Mouse (Mus musculus) hindbrain, postnatal 0 days (tissue): ENCODE data around the gene Shmt1. TPM values are rescaled to one million over a fixed set of nuclear protein-coding genes. Genes with fewer than 3 reads are reported as not detected.

ENCODE experiments used
- ATAC-seq: fragments of 200-750 bp; cut with Nextera tagmentation; 2 replicates; pipeline ENCODE4 v1.8.0; 2017; ENCODE audit warnings: mild to moderate bottlenecking, moderate TSS enrichment, moderate library complexity
- DNase-seq: peaks from one replicate; pipeline ENCODE4 v3.0.0-alpha.2; 2015; ENCODE audit warnings: low spot score
- H3K27ac ChIP-seq: fragments of 300-500 bp; sonication (generic); 2 replicates; pipeline ENCODE4 v1.5.1; 2014; ENCODE audit warnings: mild to moderate bottlenecking
- H3K27me3 ChIP-seq: fragments of 300-500 bp; sonication (generic); 2 replicates; pipeline ENCODE4 v1.6.1; 2014; ENCODE audit warnings: low read length, mixed read lengths; ENCODE audit not compliant: insufficient read depth
- H3K36me3 ChIP-seq: fragments of 300-500 bp; sonication (generic); 2 replicates; pipeline ENCODE4 v1.6.1; 2014; ENCODE audit warnings: low read length, mixed read lengths; ENCODE audit not compliant: insufficient read depth
- H3K4me1 ChIP-seq: fragments of 300-500 bp; sonication (generic); 2 replicates; pipeline ENCODE4 v1.6.1; 2014; ENCODE audit warnings: antibody characterized with exemption, low read length, mixed read lengths; ENCODE audit not compliant: insufficient read depth
- H3K4me2 ChIP-seq: fragments of 300-500 bp; sonication (generic); 2 replicates; pipeline ENCODE4 v1.6.1; 2014; ENCODE audit warnings: low read depth, mild to moderate bottlenecking, low read length, moderate library complexity, mixed read lengths
- H3K4me3 ChIP-seq: fragments of 300-500 bp; sonication (generic); 2 replicates; pipeline ENCODE4 v1.5.1; 2014; ENCODE audit warnings: low read length
- H3K9ac ChIP-seq: fragments of 300-500 bp; sonication (generic); replicated peaks from 2 replicates; pipeline ENCODE4 v1.6.1; 2014; ENCODE audit warnings: mild to moderate bottlenecking, low read length, moderate library complexity, mixed read lengths
- H3K9me3 ChIP-seq: fragments of 300-500 bp; sonication (generic); 2 replicates; pipeline ENCODE4 v1.6.1; 2016; ENCODE audit warnings: low read length, mixed read lengths
- CTCF ChIP-seq: IDR thresholded peaks from 2 replicates; pipeline ENCODE4 v1.5.1; 2016; ENCODE audit warnings: antibody characterized with exemption, control low read depth, low read depth
- WGBS: fragments of 180-500 bp; shearing (Covaris S2); extraction: QIAGEN DNeasy Blood & Tissue Kit; methylation state at CpG from one replicate; pipeline ENCODE4 v1.1.7; 2014; 5-methylcytosine and 5-hydroxymethylcytosine counted together
- polyA plus RNA-seq: library from polyadenylated mRNA; unstranded; fragments of >200 nt; fragmentation: Nextera tagmentation; extraction: Ambion mirVana; gene quantifications from 2 replicates; pipeline ENCODE4 v1.2.1, GENCODE M21; 2015
- total RNA-seq: library from RNA; depleted of rRNA; stranded (reverse); fragments of >200 nt; gene quantifications from 2 replicates; pipeline ENCODE4 v1.2.3, GENCODE M21; 2014

Shmt1 gene
- total and polyA plus RNA-seq, 2 experiments from 2014 or later = 7.8 to 11.9 TPM

DNA sequence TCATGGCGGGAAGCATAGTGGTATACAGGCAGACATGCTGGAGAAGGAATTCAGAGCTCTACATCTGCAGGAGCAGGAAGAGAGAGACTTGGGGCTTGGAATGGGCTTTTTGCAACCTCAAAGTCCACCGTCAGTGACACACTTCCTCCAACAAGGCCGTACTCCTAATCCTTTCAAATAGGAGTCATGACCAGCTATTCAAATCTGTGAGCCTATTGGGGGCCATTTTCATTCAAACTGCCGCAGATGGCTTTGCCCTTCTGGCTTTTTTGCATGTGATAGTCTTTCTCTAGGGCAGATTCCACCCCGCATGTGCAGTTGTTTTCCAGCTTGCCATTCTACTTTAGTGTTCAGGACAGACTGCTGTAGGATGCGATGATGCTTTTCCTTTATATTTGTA lies 25.4 kb upstream of the Shmt1 start:
- H3K27me3 ChIP-seq = no peaks in the 10 kb centered on the region
- DNase-seq = no peak
- no peak overlapping the region for H3K9ac ChIP-seq
- no peak for ATAC-seq
- TF ChIP-seq CTCF = no peak
- H3K36me3 ChIP-seq = no peaks in the 10 kb centered on the region; the same call in 1 of the 2 replicates
- H3K27ac ChIP-seq = no peak overlapping the region
- no peak overlapping the region for H3K4me3 ChIP-seq
- 96% methylated on average over 6 of the region's 6 CpGs for WGBS
- H3K4me2 ChIP-seq = no peak overlapping the region
- no peaks in the 10 kb centered on the region for H3K4me1 ChIP-seq
- H3K9me3 ChIP-seq = no peaks in the 10 kb centered on the region

DNA sequence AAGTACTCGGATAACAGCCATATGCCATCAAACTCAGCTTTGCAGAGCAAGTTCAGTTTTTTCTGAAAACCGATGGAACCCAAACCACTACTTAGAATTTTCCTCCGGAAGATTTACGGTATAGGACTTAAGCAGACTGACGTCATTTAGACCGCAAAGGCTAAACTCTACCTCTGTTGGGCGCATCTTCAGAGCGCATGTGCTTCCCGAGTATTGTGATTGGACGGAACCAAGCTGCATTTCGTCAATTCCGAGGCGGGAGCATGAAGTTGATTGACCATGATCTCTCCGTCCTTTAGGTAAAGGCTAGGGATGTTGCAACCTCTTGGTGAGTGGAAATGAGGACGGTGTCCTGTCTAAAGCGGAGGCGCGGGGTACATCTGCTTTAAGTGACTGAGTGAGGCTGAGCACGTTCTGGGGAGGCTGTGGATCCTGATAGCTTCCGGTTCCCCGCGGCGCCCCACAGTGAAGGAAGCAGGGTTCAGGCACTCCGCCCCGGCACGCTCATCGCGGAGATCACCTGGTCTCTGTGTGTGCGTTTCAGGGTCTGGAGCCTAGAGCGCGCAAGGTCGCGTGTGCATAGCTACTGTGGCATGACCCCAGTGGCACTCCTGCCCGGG lies 19.0 kb upstream of the Shmt1 start, which contains the start of gene Dhrs7b:
Dhrs7b (plus strand) TSS at position 199 of the 620 bp plus-strand sequence.
- peak within 1 kb of the TSS; percentile 89 for H3K27ac ChIP-seq
- H3K9ac ChIP-seq = peak within 1 kb of the TSS; percentile 62
- peak; percentile 98 for ATAC-seq
- H3K27me3 ChIP-seq = no peaks in the 10 kb centered on the region
- peak within 1 kb of the TSS; percentile 84 for H3K4me2 ChIP-seq
- peaks cover 9% of the 10 kb centered on the region for H3K4me1 ChIP-seq
- H3K4me3 ChIP-seq = peak within 1 kb of the TSS; percentile 53
- peak; percentile 95 for DNase-seq
- under 1% methylated on average over 34 of the region's 34 CpGs for WGBS
- 0 out of 2 replicates have a peak, but pooled peaks have one; percentile 16 for TF ChIP-seq CTCF
- H3K36me3 ChIP-seq = no peaks in the 10 kb centered on the region
- H3K9me3 ChIP-seq = no peaks in the 10 kb centered on the region

DNA sequence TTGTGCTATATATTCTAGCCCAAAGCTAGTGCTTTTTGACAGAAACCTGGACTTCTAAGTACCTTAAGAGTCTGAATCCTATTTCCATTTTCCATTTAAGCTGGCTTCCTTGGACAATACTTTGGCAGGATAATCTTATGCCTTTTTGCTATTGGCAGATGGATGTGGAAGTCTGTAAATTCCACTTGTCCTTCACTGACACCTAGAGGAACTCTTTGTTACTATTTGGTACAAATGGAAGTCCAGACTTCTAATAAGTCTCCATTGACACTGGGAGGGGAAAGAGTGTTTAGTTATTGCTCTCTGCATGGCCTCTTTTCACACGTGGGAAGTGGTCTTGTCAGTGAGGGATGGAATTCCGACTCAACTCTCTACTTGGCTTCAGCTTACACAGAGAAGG lies 17.4 kb upstream of the Shmt1 start:
- DNase-seq (peak; percentile 45), ATAC-seq (no peak)
- Histone ChIP-seq H3K27me3 (no peaks in the 10 kb centered on the region), H3K4me2 (no peak overlapping the region), H3K9ac (no peak overlapping the region), H3K4me1 (peaks cover 9% of the 10 kb centered on the region), H3K9me3 (no peaks in the 10 kb centered on the region), H3K27ac (no peak overlapping the region), H3K36me3 (no peaks in the 10 kb centered on the region), H3K4me3 (no peak overlapping the region)
- WGBS = 33% methylated on average over 2 of the region's 2 CpGs
- peak; percentile 52 for TF ChIP-seq CTCF

DNA sequence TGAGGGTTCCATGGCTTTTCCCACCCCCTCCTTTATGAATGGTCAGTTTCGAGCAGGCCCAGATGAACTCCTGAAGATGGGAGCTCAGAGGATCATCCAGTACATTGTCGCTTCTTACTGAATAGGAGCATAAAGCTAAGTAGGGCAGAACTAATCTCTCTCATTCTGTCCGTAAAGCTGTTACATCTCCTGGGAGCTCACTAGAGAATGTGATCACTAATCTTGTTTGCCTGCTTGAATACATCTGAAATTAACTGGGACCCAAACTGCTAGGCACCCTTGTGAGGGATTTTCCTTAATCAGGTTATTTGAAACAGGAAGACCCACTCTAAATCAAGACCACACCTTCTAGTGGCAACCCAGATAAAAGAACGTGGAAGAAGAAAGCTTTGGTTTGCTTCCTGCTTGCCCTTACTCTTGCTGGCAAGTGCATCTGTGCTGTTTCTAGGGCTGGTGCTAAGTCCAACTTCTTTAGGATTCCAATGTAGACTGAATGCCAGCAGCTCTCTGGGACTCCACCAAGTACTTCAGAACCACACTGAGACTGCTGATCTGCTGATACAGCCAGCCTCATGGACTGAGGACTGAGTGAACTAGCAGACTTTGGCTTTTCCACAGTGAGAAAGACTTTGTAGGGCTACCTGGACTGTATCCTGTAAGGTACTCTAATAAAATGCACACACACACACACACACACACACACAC lies 15.9 kb upstream of the Shmt1 start:
- no peak overlapping the region for H3K9ac ChIP-seq
- H3K27me3 ChIP-seq = no peaks in the 10 kb centered on the region
- no peak overlapping the region for H3K4me2 ChIP-seq
- no peak overlapping the region for H3K27ac ChIP-seq
- H3K4me3 ChIP-seq = no peak overlapping the region
- ATAC-seq (no peak), DNase-seq (peak; percentile 7)
- H3K4me1 ChIP-seq = peaks cover 9% of the 10 kb centered on the region
- no peaks in the 10 kb centered on the region for H3K9me3 ChIP-seq
- no peaks in the 10 kb centered on the region for H3K36me3 ChIP-seq
- TF ChIP-seq CTCF = no peak
- WGBS = 34% methylated on average over 4 of the region's 4 CpGs

DNA sequence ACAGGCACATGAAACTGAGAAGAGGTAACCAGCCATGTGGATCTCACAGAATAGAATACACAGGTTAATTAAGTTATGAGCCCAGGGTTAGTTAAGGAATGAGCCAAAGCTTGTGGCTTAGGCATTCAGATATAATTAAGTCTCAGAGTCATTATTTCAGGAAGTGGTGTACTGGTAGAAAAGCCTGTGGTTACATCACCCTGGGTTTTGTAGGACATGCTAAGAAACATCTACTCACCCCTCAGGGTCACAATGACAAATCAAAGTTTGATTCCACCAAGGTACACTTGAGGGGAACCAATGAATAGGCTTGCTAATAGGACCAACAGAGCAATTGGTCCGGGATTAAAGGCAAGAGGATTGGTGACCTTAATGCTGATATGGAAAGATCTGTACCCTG lies 15.2 kb upstream of the Shmt1 start:
- Histone ChIP-seq H3K27me3 (no peaks in the 10 kb centered on the region), H3K4me1 (peaks cover 8% of the 10 kb centered on the region), H3K4me3 (no peak overlapping the region), H3K4me2 (no peak overlapping the region), H3K36me3 (no peaks in the 10 kb centered on the region), H3K9me3 (no peaks in the 10 kb centered on the region), H3K9ac (no peak overlapping the region), H3K27ac (no peak overlapping the region)
- DNase-seq (no peak), ATAC-seq (no peak)
- no peak for TF ChIP-seq CTCF
- 44% methylated on average over 1 of the region's 1 CpGs for WGBS

DNA sequence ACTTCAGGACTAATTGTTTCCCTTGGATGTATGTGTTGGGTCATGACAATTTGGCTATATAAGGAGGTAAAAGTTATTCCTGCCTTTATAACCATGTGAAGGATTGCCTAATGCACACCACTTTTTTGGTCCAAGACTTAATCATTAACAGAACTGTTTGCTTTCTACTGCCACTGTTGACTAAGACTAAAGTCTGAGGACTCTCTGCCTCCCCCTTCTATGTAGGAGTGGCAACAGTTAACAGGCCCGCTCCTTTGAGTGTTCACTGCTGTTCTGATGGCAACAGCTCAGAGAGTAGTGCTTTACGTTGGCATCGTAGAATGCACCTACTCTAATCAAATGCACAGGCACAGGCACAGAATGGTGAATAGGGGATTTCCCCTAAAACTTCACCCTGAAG lies 13.7 kb upstream of the Shmt1 start:
- no peaks in the 10 kb centered on the region for H3K9me3 ChIP-seq
- H3K4me2 ChIP-seq = no peak overlapping the region
- WGBS = 77% methylated on average over 3 of the region's 3 CpGs
- no peak overlapping the region for H3K9ac ChIP-seq
- no peak overlapping the region for H3K4me3 ChIP-seq
- no peak overlapping the region for H3K27ac ChIP-seq
- TF ChIP-seq CTCF = no peak
- DNase-seq (no peak), ATAC-seq (no peak)
- no peaks in the 10 kb centered on the region for H3K36me3 ChIP-seq
- H3K27me3 ChIP-seq = no peaks in the 10 kb centered on the region
- H3K4me1 ChIP-seq = no peaks in the 10 kb centered on the region

DNA sequence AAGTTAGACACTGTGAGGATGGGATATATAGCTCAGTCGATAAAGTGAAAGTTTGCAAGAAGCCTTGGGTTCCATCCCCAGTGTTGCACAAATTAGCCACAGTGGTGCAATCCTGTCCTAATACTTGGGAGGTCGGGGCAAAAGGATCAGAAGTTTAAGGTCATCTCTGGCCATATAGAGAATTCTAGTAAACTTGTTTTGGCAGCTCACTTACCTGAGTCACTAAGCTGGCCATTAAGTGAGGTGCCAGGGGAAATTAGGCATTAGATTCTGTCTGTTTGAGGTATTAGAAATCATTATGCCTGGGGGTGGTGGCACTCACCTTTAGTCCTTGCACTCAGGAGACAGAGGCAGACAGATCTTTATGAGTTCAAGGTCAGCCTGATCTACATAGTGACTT lies 12.3 kb upstream of the Shmt1 start:
- WGBS = 68% methylated on average over 2 of the region's 2 CpGs
- Histone ChIP-seq H3K27ac (no peak overlapping the region), H3K4me3 (no peak overlapping the region), H3K36me3 (no peaks in the 10 kb centered on the region), H3K9me3 (no peaks in the 10 kb centered on the region), H3K27me3 (no peaks in the 10 kb centered on the region), H3K4me2 (no peak overlapping the region), H3K4me1 (no peaks in the 10 kb centered on the region), H3K9ac (no peak overlapping the region)
- ATAC-seq (no peak), DNase-seq (no peak)
- no peak for TF ChIP-seq CTCF
